In the genomic region with DNA sequence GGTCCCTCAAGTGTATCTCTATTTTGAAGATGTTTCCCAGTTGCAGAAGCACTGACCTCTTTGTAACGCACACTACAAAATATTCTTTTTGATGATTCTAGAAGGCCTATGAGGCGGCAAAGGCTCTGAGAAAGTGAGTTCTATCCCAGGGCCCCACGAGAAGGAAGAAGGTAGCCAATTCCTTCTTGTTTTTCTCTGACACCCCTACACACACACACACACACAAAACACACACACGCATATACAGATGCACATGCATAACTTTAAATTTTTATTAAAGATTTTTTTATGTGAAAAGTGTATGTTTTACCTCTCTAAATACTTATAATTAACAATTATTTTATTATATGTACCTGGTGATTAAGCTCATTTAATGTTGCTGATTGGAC, we compare ENCODE assay signal across 9 mouse cellular contexts. TPM values are rescaled to one million over a fixed set of nuclear protein-coding genes. Genes with fewer than 3 reads are reported as not detected.
DNase-seq lines count a peak whose midpoint lies in the region; ATAC-seq and TF ChIP-seq lines count a peak whose summit lies in the region.
"Had no signal": no experiment of that assay in that cellular context is flagged by ENCODE, and none has a peak within 500 bp of the region (broad histone marks: within the 10 kb centered on the region; RNA-seq: fewer than 3 reads in every experiment).

No protein-coding gene starts in this region.

- no peak overlapping the region for H3K27ac ChIP-seq in heart, embryonic 14.5 days (replicated peaks in 1 of 2; ENCODE audit: control insufficient read depth in 1 of 2, insufficient read depth in 1 of 2, low read depth in 2 of 2, low read length in 2 of 2)
- H3K27ac ChIP-seq in bone marrow macrophage, adult 2 months (ENCODE audit: insufficient read depth, low read depth, low read length), result no peak overlapping the region
- H3K27ac ChIP-seq in hindbrain, embryonic 13.5 days, result no peak overlapping the region
- no peak overlapping the region for H3K27ac ChIP-seq in midbrain, embryonic 11.5 days (ENCODE audit: low read depth, low read length)

- peak overlapping the region; percentile 66 for H3K4me2 ChIP-seq in heart, embryonic 14.5 days (ENCODE audit: low read length)
- H3K4me2 ChIP-seq in hindbrain, embryonic 13.5 days, result peak overlapping the region; percentile 73
- peak overlapping the region; percentile 74; the same call in 1 of the 2 replicates for H3K4me2 ChIP-seq in midbrain, embryonic 11.5 days

- H3K9ac ChIP-seq in heart, embryonic 14.5 days (ENCODE audit: low read length), result no peak overlapping the region; the same call in 1 of the 2 replicates
- H3K9ac ChIP-seq in hindbrain, embryonic 13.5 days, result no peak overlapping the region; the same call in 1 of the 2 replicates
- H3K9ac ChIP-seq in midbrain, embryonic 11.5 days (ENCODE audit: low read length), result no peak overlapping the region

- 28% methylated on average over 4 of the region's 4 CpGs for WGBS in heart, embryonic 14.5 days
- WGBS in hindbrain, embryonic 13.5 days, result 34% methylated on average over 4 of the region's 4 CpGs
- 38% methylated on average over 4 of the region's 4 CpGs for WGBS in midbrain, embryonic 11.5 days

- no peak for ATAC-seq in heart, embryonic 14.5 days (ENCODE audit: insufficient number of reproducible peaks, insufficient read depth, low FRiP score, low read depth)
- peak; percentile 50; the same call in 1 of the 2 replicates for ATAC-seq in hindbrain, embryonic 13.5 days (ENCODE audit: low FRiP score)
- ATAC-seq in midbrain, embryonic 11.5 days (ENCODE audit: low FRiP score), result no peak

- no peaks in the 10 kb centered on the region for H3K27me3 ChIP-seq in heart, embryonic 14.5 days (ENCODE audit: control insufficient read depth, insufficient read depth, low read length)
- H3K27me3 ChIP-seq in hindbrain, embryonic 13.5 days, result 0 out of 2 replicates have a peak, but pooled peaks cover 5% of the 10 kb centered on the region
- no peaks in the 10 kb centered on the region for H3K27me3 ChIP-seq in midbrain, embryonic 11.5 days (ENCODE audit: control insufficient read depth, insufficient read depth, low read length)

- TF ChIP-seq CTCF in bone marrow macrophage, adult 2 months (IDR thresholded peaks at IDR 0.05; ENCODE audit: low read depth, low read length), result no peak

- no peaks in the 10 kb centered on the region for H3K9me3 ChIP-seq in heart, embryonic 14.5 days (ENCODE audit: control insufficient read depth, low read length)
- H3K9me3 ChIP-seq in hindbrain, embryonic 13.5 days, result no peaks in the 10 kb centered on the region
- no peaks in the 10 kb centered on the region for H3K9me3 ChIP-seq in midbrain, embryonic 11.5 days (ENCODE audit: control insufficient read depth, low read length)

- H3K4me3 ChIP-seq in heart, embryonic 14.5 days (ENCODE audit: control insufficient read depth in 1 of 2, insufficient read depth in 1 of 2, low read depth in 1 of 2, low read length in 2 of 2), result peak overlapping the region in 1 of 2 experiments; percentile 67; a peak in 2 of 4 replicates
- peak overlapping the region; percentile 22; the same call in 1 of the 2 replicates for H3K4me3 ChIP-seq in bone marrow macrophage, adult 2 months (ENCODE audit: insufficient read depth, low read length)
- peak overlapping the region; percentile 81 for H3K4me3 ChIP-seq in hindbrain, embryonic 13.5 days
- H3K4me3 ChIP-seq in midbrain, embryonic 11.5 days (ENCODE audit: low read depth, low read length), result peak overlapping the region; percentile 59

- DNase-seq in heart, postnatal 25 days (ENCODE audit: low spot score), result no peak
- DNase-seq in midbrain, embryonic 11.5 days (ENCODE audit: low spot score, missing footprints), result peak; percentile 84
- DNase-seq in gastrocnemius, postnatal 25 days, result no peak
- DNase-seq in spleen, postnatal 4 days (ENCODE audit: low spot score in 2 of 2), result no peak
- DNase-seq in adipocyte (ENCODE audit: low spot score), result no peak

- peaks cover 17% of the 10 kb centered on the region for H3K36me3 ChIP-seq in heart, embryonic 14.5 days (ENCODE audit: control insufficient read depth, insufficient read depth, low read length)
- peaks cover 15% of the 10 kb centered on the region for H3K36me3 ChIP-seq in hindbrain, embryonic 13.5 days
- 0 out of 2 replicates have a peak, but pooled peaks cover 2% of the 10 kb centered on the region for H3K36me3 ChIP-seq in midbrain, embryonic 11.5 days (ENCODE audit: control insufficient read depth, insufficient read depth, low read length)

- intact Hi-C loops in heart, postnatal 25 days (cut with DNase I), result loop anchor here (5.0 kb wide), 1 partner anchor 79 kb away; no protein-coding TSS in a partner anchor

- no peaks in the 10 kb centered on the region for H3K4me1 ChIP-seq in heart, embryonic 14.5 days (ENCODE audit: control insufficient read depth in 2 of 2, insufficient read depth in 2 of 2, low read length in 2 of 2)
- H3K4me1 ChIP-seq in bone marrow macrophage, adult 2 months (ENCODE audit: control insufficient read depth, insufficient read depth, low read length), result peaks cover 9% of the 10 kb centered on the region
- 0 out of 2 replicates have a peak, but pooled peaks cover 9% of the 10 kb centered on the region for H3K4me1 ChIP-seq in hindbrain, embryonic 13.5 days (replicated peaks)
- H3K4me1 ChIP-seq in midbrain, embryonic 11.5 days (ENCODE audit: control insufficient read depth, insufficient read depth, low read length), result 0 out of 2 replicates have a peak, but pooled peaks cover 4% of the 10 kb centered on the region

- TF ChIP-seq POLR2A in bone marrow macrophage, adult 2 months (IDR thresholded peaks at IDR 0.05; ENCODE audit: borderline replicate concordance, low read depth, low read length), result no peak

RNA-seq across cellular contexts. Expression of gene Fastkd1, which starts 0.3 kb away (rescaled TPM):
- 24.0 and 24.8 TPM in 2 replicates for polyA plus RNA-seq in heart, embryonic 14.5 days (2014; fragmentation: Nextera tagmentation; extraction: Ambion mirVana)
- total RNA-seq in heart, postnatal 25 days (2021), result 10 to 100 TPM; 27.8 to 29.6 TPM
- 6.0 and 6.8 TPM in 2 replicates for polyA plus RNA-seq in bone marrow macrophage, adult 2 months (2012; ENCODE audit: insufficient read depth, insufficient read length, missing spikeins)
- 13.5 and 13.6 TPM in 2 replicates for polyA plus RNA-seq in hindbrain, embryonic 13.5 days (2015; fragmentation: Nextera tagmentation; extraction: Ambion mirVana)
- 21.0 and 21.8 TPM in 2 replicates for polyA plus RNA-seq in midbrain, embryonic 11.5 days (2014; fragmentation: Nextera tagmentation; extraction: Ambion mirVana)
- 10 to 100 TPM; 14.5 to 15.9 TPM for total RNA-seq in gastrocnemius, postnatal 25 days (2021)

RNA-seq across cellular contexts. Expression of gene Ppig, which starts 8.7 kb away (rescaled TPM):
- polyA plus RNA-seq in heart, embryonic 14.5 days (2014; fragmentation: Nextera tagmentation; extraction: Ambion mirVana), result 64.9 and 77.0 TPM in 2 replicates
- total RNA-seq in heart, postnatal 25 days (2021), result 10 to 100 TPM; 37.2 to 38.7 TPM
- polyA plus RNA-seq in bone marrow macrophage, adult 2 months (2012; ENCODE audit: insufficient read depth, insufficient read length, missing spikeins), result 134 and 138 TPM in 2 replicates
- polyA plus RNA-seq in hindbrain, embryonic 13.5 days (2015; fragmentation: Nextera tagmentation; extraction: Ambion mirVana), result 136 and 143 TPM in 2 replicates
- polyA plus RNA-seq in midbrain, embryonic 11.5 days (2014; fragmentation: Nextera tagmentation; extraction: Ambion mirVana), result 128 and 155 TPM in 2 replicates
- 10 to 100 TPM; 24.8 to 30.7 TPM for total RNA-seq in gastrocnemius, postnatal 25 days (2021)

RNA-seq across cellular contexts. Expression of gene Klhl41, which starts 43.7 kb away (rescaled TPM):
- polyA plus RNA-seq in heart, embryonic 14.5 days (2014; fragmentation: Nextera tagmentation; extraction: Ambion mirVana), result 23.2 and 28.0 TPM in 2 replicates
- total RNA-seq in heart, postnatal 25 days (2021), result 10 to 100 TPM; 69.8 to 78.5 TPM
- not detected in 2 replicates for polyA plus RNA-seq in bone marrow macrophage, adult 2 months (2012; ENCODE audit: insufficient read depth, insufficient read length, missing spikeins)
- polyA plus RNA-seq in hindbrain, embryonic 13.5 days (2015; fragmentation: Nextera tagmentation; extraction: Ambion mirVana), result 0.36 and 0.48 TPM in 2 replicates
- polyA plus RNA-seq in midbrain, embryonic 11.5 days (2014; fragmentation: Nextera tagmentation; extraction: Ambion mirVana), result 0.12 and 0.40 TPM in 2 replicates
- total RNA-seq in gastrocnemius, postnatal 25 days (2021), result 100 to 1,000 TPM; 488 to 676 TPM
- total RNA-seq: megakaryocyte-erythroid progenitor cell, adult 5-6 weeks had no signal

Comparison
In these comparisons a context has a peak if more than half of its experiments do, and no peak if none do; other contexts are left out.
1. RNA of gene Klhl41, which starts 43.7 kb away (polyA plus RNA-seq): 23.2 to 28.0 TPM in heart, embryonic 14.5 days; 0.36 to 0.48 TPM in hindbrain, embryonic 13.5 days, not detected in bone marrow macrophage, adult 2 months and 0.12 to 0.40 TPM in midbrain, embryonic 11.5 days; every median in the first group is over 10 times any median in the second.
2. Peak in every context shown above with its lines, with median percentiles within 50 percentile points of each other: H3K4me2 ChIP-seq.